Mouse (Mus musculus) ovary, postnatal 36 days (tissue): ENCODE data around the gene Olfr599.
"Not testable (repeated sequence)": the region's sequence is repeated elsewhere in the genome, so short reads cannot be mapped to it uniquely, and the experiment has no call there.

Experiments
- DNase-seq: peaks from one replicate; pipeline ENCODE4 v3.0.0; 2022; ENCODE audit warnings: low spot score, mixed read lengths

Olfr599 gene

GRCm38 (mm10) chr7:103335617-103336016 lies at the start of gene Olfr599:
TSS of gene Olfr599 (plus strand) at chr7:103335917.
- no peak for DNase-seq

GRCm38 (mm10) chr7:103305348-103305747 lies 30.4 kb upstream of the Olfr599 start, which contains the start of gene Olfr596:
TSS of gene Olfr596 (plus strand) at chr7:103305648.
- DNase-seq, result not testable (repeated sequence)

- not testable (repeated sequence) for DNase-seq
These were observed 19.7 kb upstream of the Olfr599 start, which contains the start of gene Olfr597 for GRCm38 (mm10) chr7:103316015-103316414. TSS of gene Olfr597 (plus strand) at chr7:103316315.

- DNase-seq, result no peak
These were observed 12.4 kb upstream of the Olfr599 start, which contains the start of gene Olfr598 for GRCm38 (mm10) chr7:103323268-103323667. TSS of gene Olfr598 (plus strand) at chr7:103323568.

- no peak for DNase-seq
These were observed 13.9 kb downstream of the Olfr599 start, which contains the start of gene Olfr600 for GRCm38 (mm10) chr7:103349569-103349968. TSS of gene Olfr600 (minus strand) at chr7:103349669.

- no peak for DNase-seq
These were observed 26.8 kb downstream of the Olfr599 start, which contains the start of gene Olfr601 for GRCm38 (mm10) chr7:103362555-103362954. TSS of gene Olfr601 (minus strand) at chr7:103362655.

- DNase-seq, result no peak
These were observed 50.4 kb downstream of the Olfr599 start, which contains the start of gene Olfr603 for GRCm38 (mm10) chr7:103386077-103386476. TSS of gene Olfr603 (minus strand) at chr7:103386177.
